Mouse (Mus musculus): ENCODE data around the gene Abhd14a.

Gene Abhd14a

DNA sequence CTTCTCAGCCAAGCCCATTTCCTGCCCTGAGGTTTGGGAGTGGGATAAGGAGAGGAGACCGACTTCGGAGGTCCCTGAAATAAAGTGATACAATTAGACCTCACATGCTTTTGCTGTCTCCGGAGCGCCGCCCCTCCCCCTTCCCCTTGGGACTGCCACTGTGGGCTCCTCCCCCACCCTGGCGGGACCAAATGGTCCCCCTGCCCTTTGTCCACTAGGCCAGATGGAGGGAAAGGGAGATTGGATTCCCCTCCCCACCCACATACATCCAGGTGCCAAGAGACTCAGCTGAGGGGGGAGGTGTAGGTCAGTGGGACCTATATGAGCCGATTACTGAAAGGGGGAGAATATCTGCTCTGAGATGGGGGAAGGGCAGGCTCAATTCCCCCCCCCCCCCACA lies 5.3 kb upstream of the Abhd14a start:
- no peak for DNase-seq (ENCODE audit: low read depth, low spot score)

DNA sequence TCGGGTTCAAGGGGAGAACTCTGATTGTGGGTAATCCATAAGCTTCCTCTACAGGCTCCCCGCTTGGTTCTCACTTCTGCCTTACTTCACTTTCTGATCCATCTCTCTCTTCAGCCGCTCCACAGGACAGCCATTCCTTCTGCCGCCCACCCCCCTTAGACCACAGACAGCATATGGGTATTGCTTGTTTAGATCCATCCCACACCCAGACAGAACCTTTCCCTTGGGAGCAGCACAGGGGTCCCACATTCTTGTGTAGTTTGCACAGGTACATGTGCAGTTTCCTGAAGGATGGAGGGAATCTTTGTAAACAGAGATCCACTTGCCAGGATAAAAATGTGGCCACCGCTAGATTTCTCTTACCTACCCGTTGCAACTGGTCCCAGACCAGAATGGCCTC lies 4.9 kb upstream of the Abhd14a start:
- no peak for DNase-seq (ENCODE audit: low read depth, low spot score)

DNA sequence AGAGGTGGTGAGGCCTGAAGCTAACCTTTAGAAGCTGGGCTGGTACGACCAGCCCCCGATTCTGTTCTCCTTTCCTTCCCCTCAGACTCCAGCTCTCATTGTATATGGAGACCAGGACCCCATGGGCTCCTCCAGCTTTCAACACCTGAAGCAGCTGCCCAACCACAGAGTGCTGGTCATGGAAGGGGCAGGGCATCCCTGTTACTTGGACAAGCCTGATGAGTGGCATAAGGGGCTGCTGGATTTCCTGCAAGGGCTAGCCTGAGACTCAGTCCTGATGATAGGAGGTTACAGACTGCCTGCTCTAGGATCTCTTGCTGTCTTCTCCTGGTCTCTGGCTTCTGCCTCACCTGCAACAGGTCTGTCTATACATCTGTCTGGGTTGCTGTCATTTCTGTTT lies 4.4 kb upstream of the Abhd14a start:
- DNase-seq (ENCODE audit: low read depth, low spot score), result no peak

DNA sequence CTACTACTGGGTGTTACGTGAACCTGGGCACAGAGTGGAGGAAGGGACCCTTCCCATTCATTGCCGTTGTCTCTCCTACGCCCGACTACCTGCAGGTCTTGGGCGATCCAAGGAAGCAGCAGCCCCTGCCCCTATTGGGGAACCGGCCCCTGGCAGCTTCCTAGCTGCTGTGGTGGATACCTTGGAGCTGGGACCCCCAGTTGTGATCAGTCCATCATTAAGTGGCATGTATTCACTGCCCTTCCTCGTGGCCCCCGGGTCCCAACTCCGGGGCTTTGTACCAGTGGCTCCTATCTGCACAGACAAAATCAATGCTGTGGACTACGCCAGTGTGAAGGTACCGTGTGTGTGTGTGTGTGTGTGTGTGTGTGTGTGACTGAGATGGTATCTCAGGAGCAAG lies 3.8 kb upstream of the Abhd14a start:
- no peak for DNase-seq (ENCODE audit: low read depth, low spot score)

DNA sequence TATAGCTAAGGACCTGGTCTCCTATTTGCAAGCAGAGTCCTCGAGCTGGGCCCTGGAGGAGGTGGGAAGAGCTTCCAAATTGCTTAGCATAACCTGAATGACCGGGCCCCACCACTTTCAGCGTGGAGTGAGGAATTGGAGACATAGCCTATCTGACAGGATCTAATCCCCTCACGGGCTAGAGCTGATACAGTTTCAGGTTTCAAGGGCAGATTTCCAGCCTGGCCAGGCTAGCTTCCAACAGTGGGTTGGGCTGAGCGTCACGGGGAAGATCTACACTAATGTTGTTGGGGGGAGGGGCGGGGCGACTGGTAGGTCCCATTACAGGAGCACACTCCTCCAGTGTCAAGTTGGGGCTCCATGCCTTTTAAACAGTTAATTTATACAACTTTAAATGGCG lies 3.2 kb upstream of the Abhd14a start:
- no peak for DNase-seq (ENCODE audit: low read depth, low spot score)

DNA sequence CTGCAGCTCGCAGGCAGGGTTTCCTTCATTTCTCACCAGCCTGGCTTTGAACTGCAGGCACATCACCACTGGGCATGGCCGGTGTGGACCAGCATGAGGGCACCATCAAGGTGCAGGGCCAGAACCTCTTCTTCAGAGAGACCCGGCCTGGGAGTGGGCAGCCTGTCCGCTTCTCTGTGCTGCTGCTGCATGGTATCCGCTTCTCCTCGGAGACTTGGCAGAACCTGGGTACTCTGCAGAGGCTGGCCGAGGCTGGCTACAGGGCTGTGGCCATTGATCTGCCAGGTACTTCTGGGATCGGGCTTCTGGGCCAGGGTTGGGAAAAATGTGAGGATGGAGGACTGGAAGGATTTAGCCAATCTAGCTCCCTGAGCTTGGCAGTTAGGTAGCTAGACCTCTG lies 2.5 kb upstream of the Abhd14a start:
- DNase-seq (ENCODE audit: low read depth, low spot score), result no peak

DNA sequence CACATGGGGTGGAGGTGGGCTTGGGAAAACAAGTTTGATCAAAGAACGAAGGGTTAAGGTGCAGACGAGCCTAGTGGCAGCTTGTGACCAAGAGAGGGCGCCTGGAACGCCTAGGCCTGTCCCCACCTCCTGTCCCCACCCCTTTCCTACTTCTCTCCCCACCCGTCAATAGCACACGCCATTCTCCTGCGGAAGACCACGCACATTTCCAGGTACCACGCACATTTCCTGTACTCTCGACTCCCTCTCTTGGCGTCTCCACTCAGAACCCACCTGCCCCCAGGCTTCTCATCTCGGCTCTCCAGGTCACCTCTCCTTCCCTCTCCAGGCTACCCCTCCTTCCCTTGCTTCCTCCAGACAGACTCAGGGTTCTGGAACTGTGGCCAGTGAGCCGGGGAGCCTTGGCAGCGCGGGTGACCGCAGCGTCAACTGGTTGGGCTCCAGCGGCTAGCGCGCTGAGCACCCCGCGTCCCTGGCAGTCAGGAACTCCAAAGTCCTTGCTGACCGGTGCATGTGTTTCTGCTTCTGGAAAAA lies 1.1 kb upstream of the Abhd14a start:
- no peak for DNase-seq (ENCODE audit: low read depth, low spot score)

DNA sequence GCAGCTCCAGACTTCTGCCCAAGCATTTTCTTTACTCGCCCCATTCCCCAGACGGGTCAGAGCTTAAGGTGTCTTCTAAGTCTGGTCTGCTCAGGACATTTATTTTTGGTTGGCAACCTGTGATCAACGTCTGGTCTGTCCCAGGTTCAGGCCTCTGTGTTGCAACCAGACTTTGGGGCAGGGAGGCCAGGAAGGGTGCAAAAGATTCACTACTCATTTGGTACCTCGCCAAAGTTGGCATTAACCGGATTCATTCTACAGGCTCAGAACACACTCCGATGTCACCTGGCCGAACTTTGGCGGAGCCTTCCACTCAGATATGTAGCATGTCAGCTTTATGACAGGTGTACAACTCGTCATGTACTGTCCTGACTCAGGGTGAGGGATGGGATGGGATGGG lies 473 bp upstream of the Abhd14a start:
- DNase-seq (ENCODE audit: low read depth, low spot score), result no peak

DNA sequence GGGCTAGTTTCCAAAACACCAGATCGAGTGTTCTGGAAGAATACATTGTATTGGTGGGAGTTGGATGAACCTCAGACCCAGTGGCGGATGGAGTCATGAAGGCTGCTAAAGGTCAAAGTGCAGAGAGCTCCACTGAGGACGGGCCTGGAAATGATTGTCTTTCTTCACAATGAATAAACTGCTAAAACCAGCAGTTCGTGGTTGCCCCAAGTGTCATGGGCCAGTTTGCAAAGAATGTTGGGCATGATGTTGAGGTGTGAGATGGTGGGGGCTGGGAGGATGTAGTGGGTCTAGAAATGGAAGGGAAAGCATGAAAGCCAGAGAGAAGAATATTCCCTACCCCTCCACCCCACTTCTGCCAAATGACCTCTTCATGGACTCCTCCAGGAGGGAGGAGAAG lies 2.6 kb downstream of the Abhd14a start:
- no peak for DNase-seq (ENCODE audit: low read depth, low spot score)

DNA sequence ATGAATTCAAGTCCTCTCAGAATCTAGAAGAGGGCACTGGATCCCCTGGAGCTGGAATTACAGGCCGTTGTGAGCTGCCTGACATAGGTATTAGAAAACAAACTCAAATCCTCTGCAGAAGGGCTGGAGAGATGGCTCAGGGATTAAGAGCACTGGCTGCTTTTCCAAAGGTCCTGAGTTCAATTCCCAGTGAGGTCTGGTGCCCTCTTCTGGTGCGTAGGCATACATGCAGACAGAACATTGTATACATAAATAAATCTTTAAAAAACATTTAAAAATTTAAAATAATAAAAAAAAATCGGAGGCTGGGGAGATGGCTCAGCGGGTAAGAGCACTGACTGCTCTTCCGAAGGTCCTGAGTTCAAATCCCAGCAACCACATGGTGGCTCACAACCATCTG lies 4.8 kb downstream of the Abhd14a start:
- no peak for DNase-seq (ENCODE audit: low read depth, low spot score)

DNA sequence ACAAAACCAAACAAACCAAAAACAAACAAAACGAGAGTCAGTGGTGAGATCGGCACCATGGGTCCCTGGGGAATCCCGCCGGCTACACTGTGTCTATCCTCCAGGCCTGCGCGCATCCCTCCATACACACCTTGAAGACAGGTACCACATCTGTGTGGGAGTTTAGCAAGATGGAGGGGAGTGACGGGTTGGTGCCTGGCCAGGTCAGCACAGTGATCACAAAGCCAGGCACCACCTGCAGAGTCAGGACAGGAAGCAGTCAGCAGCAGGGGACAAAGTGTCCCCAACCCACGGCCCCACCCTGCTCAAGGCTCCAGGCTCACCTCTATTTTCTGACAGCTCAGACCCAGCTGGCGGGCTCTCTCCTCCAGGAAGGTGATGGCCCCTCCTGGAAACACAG lies 10.9 kb downstream of the Abhd14a start:
- DNase-seq (ENCODE audit: low read depth, low spot score), result no peak

DNA sequence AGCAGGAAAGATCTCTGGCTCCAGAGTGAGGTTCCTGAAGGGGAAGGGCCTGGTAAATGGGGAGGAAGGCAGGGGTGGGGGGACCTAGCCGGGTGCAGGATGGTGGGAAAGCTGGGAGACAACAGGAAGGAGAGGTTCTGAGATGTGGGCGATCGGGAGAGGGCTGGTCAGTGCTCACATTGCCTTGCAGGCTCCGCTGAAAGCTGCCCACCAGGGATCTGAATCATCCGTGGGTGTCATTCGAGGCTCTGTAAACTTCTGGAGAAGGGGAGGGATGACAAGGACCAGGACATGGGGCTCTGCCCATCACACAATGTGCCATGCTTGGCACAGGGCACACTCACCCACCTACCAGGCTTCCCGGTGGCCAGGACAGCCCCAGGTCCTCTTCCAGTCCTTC lies 14.1 kb downstream of the Abhd14a start:
- DNase-seq (ENCODE audit: low read depth, low spot score), result no peak

DNA sequence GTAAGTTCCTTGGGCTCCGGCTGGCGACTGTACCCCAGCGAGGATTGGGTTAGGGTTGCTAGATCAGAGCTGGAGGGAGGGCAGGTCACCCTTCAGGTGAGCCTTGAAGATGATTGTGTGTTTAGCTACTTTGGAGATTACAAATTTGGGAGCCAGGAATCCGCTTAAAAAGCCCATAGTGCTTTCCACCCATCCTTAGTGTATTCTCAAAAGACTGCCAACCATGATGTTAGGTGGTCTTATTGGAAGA lies 17.5 kb downstream of the Abhd14a start:
- no peak for DNase-seq (ENCODE audit: low read depth, low spot score)

DNA sequence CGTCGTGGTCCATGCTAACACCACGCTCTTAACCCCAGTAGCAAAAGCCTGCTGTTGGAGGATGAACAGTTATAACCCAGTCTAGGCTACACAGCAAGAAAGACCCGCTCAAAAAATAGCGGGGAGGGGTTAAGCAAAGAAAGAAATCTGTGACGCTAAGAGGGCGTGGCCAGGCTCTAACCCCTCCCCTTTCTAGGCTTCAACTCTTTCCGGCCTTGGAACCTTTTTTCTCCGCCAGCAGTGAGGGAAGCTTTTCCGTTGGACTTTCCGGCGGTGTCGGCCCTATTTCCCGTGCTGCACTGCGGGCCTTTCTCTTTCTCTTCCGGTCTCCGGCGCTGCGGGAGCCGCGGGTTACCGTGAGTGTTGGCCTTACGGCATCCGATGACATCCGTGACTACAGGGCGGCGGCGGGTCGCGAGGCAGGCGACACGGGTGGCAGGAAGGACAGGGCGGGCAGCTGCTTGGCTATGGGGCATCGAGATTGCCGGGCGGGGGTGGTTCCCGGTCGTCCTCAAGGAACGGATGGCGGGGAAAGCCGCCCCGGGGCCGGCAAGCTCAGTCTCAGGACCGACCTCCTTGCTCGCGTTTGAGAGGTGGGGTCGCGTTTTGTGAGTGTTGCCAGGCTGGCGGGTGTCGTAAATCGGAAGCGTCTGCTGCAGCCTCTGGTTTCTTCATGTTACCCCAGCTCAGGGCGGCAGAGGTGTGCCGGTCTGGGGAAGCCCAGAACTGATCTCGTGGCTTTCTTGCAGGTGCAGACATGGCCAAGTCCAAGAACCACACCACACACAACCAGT lies 18.1 kb downstream of the Abhd14a start, which contains the start of gene Rpl29:
Gene Rpl29, plus strand, starts transcription at position 234 of the 794 bp plus-strand sequence.
- peak; percentile 98 for DNase-seq (ENCODE audit: low read depth, low spot score)

DNA sequence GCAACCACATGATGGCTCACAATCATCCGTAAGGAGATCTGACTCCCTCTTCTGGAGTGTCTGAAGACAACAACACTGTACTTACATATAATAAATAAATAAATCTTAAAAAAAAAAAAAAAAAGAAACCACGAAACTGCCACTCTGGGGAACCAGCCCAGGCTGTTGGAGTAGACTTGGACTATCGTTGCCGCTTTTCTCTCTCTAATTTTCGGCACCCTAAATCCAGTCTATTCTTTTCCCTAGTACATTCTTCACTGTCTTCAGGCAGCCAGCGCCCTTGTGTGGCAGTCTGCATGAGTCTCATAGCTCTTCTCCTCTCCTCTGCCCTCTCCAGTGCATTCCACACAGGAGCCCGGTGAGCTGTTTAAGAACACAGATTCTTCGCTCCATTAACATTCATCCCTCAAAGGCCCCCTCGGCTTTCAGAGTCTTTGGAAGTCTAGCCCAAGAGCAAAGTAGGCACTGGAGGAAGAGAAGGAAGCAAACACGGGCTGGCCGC lies 18.7 kb downstream of the Abhd14a start:
- no peak for DNase-seq (ENCODE audit: low read depth, low spot score)

DNA sequence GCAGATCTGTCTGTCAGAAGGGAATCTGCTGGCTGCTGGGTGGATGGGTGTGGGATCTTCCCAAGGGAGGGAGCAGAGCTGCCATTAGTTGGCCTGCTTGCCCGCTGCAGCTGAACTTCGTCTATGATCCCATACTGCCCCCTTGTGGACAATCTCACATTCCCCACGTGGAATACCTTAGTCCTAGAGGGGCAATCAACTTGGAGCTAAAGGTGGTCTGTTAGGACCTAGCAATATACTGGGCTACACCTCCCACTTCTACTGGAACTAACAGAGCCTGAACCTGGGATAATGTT lies 25.7 kb downstream of the Abhd14a start:
- DNase-seq (ENCODE audit: low read depth, low spot score), result peak; percentile 97

DNA sequence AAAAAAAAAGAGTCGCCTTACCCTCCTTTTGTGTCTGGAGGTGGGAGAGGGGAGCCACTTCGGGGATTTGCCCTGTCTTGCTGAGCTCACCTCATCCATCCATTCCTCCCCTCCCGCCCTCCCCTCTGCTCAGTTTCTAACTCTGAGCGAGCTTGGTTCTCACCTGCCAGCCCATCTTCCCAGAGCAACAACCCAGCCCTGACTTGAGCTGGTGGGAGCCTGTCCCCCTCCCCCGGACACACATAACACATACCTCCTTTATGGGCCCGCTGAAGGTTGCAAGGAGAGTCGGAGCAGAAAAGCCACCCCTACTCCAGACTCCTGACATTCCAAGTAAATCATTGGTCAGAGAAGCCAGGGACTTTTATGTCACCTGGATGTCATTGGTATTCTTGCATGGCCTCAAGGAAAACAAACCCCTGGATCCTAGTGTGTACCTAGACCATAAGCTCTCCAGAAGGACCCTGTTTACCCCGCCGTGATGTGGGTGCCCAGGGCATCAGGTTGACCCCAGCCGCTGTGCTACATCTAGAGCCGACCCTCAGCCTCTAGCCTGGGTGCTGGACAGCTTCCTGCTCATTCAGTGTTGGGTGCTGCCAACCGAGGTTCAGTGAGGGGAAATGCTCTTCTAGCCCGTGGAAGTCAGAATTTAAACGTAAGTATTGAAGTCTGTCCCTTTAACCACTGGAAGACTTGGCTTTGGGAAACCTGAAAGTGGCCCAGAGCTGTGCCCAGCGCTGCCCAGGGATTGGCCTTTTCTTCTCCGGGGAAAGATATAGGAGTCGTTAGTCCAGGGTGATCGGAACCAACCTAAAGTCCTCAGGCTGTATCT lies 26.2 kb downstream of the Abhd14a start:
- no peak for DNase-seq (ENCODE audit: low read depth, low spot score)

DNA sequence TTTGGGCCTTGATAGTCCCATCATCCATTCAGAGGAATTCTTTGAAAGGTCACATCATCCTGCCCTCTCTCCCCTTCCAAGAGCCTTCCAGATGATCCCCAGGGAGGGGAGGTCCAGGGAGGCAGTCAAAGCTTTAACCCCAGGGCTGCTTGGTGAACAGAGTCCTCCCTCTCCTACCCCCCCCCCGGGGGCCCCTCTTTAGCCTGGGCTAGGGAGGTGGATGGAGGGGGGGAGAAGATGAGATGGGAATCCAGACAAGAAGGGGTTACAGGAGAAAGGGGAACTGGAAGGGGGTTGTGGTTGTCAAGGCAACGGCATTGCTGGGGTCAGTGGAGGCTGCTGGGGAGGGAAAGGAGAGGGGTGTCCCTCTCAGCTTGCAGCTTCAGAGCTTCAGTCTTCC lies 26.9 kb downstream of the Abhd14a start:
- DNase-seq (ENCODE audit: low read depth, low spot score), result no peak

DNA sequence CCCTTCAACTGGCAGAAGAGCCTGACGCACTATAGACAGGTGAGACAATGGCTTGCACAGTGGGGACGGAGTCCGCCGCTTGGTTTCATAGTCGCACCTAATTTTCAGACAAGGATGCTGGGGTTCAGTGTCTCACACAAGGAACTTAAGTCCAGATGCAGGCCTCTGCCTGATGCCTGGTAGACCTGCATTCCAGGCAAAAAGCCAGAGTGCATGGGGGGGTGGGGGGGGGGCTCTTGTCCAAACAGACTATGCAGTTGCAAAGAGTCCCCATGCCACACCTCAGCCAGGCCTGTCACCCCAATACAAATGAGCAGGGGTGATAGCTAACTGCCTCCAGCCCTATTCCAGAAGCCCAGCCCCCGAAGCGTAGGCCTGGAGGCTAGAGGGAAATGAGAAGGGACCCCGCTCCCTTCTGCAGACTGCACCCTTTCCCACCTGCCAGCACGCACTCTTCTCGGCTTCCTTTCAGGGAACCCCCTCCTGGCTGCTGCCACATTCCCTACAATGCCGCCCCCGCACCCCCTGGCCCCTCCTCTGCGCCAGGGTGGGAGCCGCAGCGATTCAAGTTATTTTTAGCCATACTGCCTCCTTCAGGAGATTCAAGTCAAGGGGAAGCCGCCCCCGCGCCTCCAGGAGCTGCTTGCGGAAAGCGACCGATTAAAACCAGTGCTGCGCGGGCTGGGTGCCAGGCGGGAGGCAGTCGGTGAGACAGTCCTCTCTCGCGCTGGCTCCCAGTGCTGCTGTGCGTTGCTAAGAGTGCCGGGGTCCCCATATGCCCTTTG lies 29.4 kb downstream of the Abhd14a start:
- DNase-seq (ENCODE audit: low read depth, low spot score), result peak; percentile 59

DNA sequence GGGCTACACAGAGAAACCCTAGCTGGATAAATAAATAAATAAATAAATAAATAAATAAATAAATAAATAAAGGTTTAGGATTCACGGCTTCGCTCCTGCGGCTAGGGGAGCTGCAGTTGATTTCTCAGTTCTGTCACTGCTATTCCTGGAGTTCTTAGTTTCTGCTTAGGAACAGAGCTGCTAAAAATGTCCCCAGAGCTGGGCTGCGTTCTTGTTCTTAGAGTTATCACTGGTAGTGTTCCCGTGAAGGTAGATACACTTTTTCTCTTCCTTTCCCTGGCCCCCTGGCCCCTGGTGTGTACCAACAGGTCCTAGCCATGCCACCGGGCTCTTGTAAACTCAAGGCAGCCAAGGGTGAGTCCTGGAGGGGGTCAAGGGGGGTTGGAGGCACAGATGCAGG lies 30.7 kb downstream of the Abhd14a start:
- no peak for DNase-seq (ENCODE audit: low read depth, low spot score)

DNA sequence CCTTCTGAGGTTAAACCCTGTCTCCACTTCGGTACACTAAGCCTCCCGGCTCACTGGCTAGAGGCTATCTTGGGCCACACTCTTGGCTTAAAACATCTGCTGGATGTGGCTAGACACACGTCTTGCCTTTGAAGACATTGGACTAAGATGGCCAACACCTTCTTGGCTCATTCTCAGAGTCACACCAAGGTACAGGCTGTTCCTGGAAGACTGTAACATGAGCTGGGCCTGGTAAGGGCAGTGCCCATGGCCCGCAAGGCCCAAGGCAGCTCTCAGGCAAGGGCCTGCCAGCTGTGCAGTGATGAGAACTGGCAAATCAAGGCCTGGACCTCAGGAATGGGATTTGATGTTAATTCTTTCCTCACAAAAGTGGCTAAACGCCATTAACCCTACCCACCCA lies 33.9 kb downstream of the Abhd14a start:
- DNase-seq (ENCODE audit: low read depth, low spot score), result no peak

DNA sequence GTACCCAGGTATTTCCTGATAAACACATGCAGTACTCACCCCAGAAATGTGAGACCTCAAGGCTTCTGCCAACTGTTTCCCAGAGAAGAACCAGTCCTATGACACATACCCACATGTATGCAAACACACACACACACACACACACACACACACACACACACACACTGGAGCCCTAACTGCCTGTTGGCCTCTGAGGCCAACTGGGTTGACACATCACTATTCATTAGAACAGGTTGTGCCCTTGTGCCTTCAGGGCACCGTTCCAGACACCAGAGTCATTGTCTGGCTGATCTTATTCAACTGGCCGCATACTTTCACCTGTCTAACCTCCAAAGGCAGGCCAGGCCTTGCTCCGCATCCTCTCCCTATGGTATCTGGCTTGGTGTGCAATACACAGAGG lies 35.3 kb downstream of the Abhd14a start:
- no peak for DNase-seq (ENCODE audit: low read depth, low spot score)
